Mouse (Mus musculus): ENCODE data around the gene Nudcd3. TPM values are rescaled to one million over a fixed set of nuclear protein-coding genes. Genes with fewer than 3 reads are reported as not detected.

Gene Nudcd3
- 10 to 100 TPM; 61.2 to 64.6 TPM for total RNA-seq (2021)

DNA sequence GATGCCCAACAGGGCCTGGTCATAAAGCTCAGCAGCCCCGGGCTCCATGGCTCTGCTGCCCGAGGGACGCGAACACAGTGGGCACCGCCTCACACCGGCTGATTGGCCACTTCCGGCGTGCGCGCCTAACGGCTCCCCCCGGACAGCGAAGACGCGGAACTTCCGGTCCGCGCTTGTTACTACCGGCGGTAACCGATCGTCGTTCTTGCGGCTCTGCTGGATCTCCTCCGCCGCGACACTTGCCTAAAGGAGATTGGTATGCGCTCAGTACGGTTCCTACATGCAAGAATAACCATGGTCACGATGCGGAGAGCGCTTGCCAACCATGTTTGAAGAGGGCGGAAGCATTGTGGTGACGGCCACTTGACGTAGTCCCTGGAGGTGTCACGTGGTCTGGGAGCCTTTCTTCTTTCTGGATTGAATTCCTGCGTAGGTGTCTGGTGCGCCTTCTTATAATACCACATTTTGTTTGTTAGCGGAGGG lies at the start of gene Nudcd3:
Nudcd3 (minus strand) TSS at position 329 of the 483 bp plus-strand sequence.
- intact Hi-C loops (cut with DNase I): loop anchor here (2.0 kb wide), 1 partner anchor 67 kb away; the partner anchor contains the start of gene Ddx56
- peak; percentile 85 to 93 for DNase-seq

DNA sequence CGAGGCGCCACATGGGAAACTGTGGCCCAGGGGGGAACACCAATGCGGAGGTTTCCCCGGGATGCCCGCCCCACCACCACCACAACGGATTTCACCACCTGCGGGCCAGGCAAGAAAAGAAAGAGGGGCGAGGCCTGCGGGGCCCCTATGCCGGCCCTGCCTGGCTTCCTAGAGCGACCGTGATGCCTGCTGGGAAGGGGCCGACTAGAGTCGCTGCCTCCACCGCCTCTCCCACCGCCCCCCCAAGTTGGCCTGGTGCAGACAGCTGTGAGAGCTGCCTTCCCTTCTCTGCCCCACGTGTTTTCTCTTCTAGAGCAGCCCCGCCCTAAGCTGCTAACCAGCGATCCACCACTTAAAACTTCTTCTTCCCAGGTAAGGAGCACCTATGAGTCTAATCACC lies 44.5 kb upstream of the Nudcd3 start:
- intact Hi-C loops (cut with DNase I): no loop called here
- no peak for DNase-seq

DNA sequence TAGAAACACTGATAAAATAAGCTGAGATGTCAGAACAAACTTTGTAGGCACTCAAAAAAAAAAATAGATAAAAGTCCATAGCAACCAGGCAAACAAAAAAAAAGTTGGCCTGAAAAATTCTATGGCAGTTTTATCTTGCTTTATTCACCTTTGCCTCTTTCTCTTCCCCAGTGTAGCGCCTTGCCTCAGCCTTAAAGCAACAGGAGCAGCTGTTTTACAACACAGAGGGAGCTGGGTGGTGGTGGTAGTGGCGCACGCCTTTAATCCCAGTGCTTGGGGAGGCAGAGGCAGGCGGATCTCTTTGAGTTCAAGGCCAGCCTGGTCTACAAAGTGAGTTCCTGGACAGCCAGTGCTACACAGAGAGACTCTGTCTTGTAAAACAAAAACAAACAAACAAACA lies 32.8 kb upstream of the Nudcd3 start:
- no peak for DNase-seq
- intact Hi-C loops (cut with DNase I): no loop called here

DNA sequence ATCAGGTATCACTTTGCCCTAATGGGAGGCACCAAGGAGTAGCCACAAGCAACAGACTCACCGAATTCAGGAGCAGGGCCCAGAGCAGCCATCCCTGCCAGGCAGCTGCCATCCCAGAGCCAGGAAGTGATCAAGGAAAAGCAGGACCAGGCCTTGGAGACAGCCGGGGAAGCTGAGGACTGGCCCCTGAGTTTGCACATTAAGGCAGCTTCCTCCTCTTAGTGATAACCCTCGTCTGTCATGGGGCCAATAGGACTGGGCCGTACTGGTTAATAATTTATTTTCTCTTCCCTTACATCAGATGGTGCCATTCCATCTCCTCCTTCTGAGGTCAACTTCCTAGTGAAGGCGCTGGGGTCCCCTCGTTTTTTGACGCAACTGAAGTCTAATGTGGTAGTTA lies 29.8 kb upstream of the Nudcd3 start, which contains the start of gene Npc1l1:
Npc1l1 (minus strand) TSS at position 132 of the 400 bp plus-strand sequence.
- intact Hi-C loops (cut with DNase I): no loop called here
- DNase-seq: no peak

DNA sequence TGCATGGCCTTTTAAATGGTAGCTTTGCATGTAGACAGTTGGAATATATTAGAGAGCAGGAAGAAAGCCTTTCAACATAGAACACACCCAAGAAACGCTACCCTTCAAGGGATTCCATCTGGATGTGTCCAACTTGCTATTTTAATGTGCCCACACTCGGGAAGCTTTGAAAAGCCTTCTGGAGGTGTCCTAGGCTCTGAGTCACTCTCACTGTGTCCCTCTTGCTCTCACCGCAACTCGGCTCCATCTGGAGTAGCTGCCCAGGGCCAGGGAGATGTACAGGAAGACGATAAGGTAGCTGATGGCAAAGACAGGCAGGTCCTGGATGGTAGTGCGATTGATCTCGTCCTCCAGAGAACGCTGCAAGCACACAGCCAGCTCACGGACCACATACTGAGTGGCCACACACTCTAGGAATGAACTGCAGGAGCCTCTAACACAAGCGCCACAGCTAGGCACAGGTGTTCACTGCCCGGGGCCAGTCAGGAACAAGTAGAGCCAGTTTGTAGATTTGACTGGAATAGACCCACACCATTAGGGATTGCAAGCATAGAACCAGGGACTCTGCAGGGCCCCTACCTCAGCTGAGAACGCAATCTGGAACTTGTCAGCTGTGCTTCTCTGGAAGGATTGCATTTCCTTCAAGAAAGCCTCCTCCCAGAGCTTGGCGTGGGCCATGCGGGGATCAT lies 24.5 kb upstream of the Nudcd3 start:
- intact Hi-C loops (cut with DNase I): no loop called here
- DNase-seq: no peak

DNA sequence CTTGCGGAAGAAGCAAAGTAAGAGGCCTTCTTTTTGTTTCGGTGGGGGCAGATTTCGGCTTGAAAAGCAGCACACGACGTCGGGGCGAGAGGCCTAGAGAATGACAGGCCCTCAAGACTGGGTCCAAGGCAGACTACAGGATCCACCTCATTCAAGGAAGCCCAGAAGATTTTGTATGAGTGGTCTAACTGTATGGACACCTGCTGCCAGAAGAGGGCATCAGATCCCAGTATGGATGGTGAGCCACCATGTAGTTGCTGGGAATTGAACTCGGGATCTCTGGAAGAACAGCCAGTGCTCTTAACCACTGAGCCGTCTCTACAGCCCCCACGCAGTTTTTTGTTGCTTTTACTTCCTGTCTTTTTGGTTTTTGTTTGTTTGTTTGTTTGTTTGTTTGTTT lies 22.0 kb upstream of the Nudcd3 start:
- no peak for DNase-seq
- intact Hi-C loops (cut with DNase I): no loop called here

DNA sequence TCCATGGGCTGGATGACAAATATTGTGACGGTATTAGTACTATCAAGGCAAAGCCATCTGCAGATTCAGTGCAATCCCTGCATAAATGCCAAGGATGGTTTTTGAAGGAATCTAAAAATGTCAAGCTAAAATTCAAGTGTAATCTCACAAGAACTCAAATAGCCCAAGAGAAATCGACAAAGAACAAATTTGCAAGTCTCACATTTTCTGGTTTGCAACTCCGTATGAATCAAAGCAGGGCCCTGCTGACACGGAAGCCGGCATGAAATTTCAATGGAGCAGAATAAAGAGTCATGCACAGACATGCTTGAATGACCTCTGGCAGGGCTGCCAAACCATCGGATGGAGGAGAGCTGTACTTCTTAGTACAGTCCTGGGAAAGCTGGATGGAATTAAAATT lies 19.8 kb upstream of the Nudcd3 start:
- DNase-seq: no peak
- intact Hi-C loops (cut with DNase I): no loop called here

DNA sequence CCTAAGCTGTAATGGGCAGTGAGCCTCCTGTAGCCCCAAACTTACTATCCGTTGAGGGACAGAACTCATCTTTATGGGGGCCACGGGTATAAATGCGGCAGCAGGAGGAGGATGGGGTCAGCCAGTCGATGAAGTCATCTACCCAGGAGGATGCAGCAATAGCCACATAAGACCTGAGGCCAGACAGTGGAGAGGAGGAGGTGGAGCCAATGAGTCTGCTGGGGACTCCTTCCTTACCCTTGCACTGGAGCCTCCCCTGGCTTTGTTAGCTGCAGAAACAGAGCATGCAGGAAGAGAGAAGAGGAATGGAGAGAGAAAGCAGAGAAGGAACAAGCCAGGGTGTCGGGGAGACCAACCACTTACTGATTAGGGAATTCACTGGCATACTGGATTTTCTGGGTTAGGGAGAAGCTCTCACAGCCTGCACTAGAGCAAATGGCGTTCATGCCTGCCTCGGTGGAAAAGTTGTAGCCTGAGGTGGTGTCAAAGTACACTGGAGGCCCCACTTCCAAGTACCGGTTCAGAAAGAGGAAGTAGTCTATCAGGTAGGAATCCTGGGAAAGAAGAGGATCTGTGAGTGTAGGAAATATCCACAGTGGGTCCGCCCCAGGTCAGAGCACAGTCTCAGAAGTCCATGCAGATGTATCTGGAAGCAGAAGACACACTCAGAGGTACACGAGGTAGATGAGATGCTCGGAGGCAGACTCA lies 18.1 kb upstream of the Nudcd3 start:
- intact Hi-C loops (cut with DNase I): no loop called here
- no peak for DNase-seq

DNA sequence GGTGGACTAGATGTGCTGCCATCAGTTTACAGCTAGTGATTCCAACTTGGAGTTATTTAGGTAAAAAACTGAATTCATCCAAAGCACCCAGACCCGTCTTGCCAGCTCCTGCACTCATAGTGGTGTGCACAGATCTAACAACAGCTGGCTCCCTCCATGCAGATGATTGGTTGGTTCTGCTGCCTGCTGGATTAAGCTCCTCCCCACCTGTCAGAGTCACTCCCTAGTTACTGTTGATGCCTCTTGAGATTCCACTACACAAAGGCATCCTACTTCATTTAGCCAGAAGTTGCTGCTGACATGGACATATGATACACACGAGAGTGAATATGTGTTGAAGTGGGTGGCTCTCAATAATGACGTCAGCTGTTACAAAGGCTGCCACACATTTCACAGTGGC lies 16.6 kb upstream of the Nudcd3 start:
- DNase-seq: no peak
- intact Hi-C loops (cut with DNase I): no loop called here

DNA sequence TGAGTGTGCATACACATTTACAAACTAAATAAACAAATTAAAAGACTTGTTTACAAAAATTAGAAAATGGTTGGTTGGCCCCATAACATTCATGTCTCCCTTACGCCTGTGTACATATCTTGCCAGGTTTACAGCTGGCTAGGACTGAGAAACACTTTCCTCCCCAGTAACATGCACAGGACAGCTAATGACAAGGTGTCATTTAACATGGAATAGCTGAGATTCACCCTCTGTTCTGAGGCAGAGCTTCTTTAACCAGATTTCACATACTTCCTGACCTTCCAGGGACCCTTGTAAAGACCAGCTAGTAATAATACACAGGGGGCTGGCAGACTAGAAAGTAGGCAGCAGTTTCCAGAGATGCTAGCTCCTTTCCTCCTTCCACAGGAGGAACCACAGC lies 7.9 kb upstream of the Nudcd3 start:
- intact Hi-C loops (cut with DNase I): no loop called here
- no peak for DNase-seq

DNA sequence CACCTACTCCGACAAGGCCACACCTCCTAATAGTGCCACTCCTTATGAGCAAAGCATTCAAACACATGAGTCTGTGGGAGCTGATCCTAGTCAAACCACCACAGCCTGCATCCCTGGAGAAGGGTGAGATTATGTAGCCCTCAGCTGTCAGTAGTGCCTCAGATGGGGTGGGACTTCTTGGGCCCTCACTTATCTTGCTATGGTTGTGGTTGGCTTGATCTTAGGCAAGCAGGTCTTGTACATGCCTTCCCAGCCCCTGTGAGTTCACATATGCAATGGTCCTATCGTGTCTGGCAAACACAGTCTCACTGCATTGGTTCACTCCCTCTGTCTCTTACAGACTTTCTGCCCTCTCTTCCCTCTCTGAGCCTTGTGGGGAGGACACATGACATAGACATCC lies 6.9 kb upstream of the Nudcd3 start:
- no peak for DNase-seq

DNA sequence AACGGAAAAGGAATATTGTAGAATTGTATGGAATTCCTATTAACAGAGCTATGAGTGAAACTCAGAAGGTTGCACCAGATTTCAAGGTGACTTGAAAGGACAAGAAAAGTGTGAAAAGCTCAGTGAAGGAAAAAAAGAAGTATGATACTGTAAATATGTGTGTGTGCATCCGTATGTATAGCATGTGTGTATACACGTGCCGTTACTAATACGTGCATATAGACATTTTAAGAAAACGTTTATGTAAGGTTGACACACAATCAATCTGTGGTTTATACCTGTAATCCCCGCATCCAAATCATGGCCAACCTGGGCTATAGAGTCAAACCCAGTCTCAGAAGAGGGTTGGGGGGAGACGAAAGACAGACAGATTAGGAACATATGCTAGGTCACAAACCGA lies 355 bp upstream of the Nudcd3 start:
- DNase-seq: no peak
- intact Hi-C loops (cut with DNase I): loop anchor here (2.0 kb wide), 1 partner anchor 66 kb away; the partner anchor contains the start of gene Ddx56

More for the DNA sequence above, 6.9 kb upstream of the Nudcd3 start:
- intact Hi-C loops (cut with DNase I): no loop called here

DNA sequence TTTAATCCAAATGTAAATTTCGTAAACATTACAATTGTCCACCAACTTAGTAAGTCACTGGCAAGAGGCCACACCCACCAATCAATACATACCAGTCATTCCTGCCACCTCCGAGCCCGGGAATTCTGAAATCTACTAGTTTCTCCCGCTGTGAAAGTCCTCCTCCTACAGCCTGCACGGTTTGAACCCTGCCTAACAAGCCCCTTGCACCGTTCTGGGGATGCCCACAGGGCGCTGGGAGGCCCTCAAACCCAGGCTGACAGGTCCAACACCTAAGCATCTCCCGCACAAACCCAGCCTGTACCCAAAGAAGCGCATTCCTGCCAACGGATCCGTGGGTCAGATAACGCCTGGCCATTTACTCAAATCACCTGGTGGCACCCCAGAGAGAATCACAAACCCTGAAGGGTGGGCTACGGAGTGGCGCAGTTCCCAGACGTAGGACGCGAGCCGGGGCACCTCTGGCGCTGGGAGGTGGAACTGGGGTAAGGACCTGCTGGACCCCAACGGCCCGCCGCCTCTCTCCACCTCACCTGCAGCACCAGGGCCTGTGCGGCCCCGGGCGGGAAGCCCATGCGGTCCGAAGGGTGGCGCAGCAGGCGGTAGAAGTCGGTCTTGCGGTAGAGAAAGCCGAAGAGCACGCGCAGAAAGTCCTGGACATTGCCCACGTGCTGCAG lies 667 bp downstream of the Nudcd3 start, which contains the start of gene A730071L15Rik:
A730071L15Rik (plus strand) TSS at position 620 of the 677 bp plus-strand sequence.
- intact Hi-C loops (cut with DNase I): loop anchor here (2.0 kb wide), 1 partner anchor 67 kb away; the partner anchor contains the start of gene Ddx56
- DNase-seq: peak in 1 of 2 experiments; percentile 15

DNA sequence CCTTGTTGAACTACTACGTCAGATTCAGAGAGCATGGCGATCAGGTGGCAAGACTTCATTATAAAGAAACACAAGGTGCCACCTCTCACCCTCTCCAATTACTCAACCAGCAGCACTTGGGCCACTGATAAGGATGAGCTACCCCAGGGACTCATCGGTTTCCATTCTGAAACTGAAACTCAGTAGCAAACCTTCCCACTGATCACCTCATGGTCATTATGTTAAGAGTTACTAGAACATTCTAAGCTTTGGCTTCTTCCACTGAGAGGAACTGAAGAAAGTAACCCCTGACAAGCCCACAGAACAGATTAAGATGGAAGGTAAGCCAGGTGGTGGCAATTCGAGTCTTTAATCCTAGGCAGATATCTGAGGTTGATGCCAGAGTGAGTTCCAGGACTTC lies 1.8 kb downstream of the Nudcd3 start:
- DNase-seq: no peak
- intact Hi-C loops (cut with DNase I): no loop called here

DNA sequence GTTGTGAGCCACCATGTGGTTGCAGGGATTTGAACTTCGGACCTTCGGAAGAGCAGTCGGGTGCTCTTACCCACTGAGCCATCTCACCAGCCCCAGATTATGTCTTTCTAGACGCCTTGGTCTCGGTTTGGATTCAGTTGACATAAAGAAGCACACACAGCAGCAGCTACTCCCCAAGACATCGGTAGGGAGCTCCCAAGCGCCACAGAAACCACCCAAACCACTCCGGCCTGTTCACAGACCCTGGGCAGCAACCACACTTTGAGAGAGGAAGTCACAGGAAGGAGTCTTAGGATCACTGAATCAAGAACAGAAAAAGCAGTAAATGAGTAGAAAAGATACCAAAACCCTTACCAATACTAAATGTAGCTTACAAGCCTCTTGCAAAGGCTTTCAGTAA lies 3.4 kb downstream of the Nudcd3 start:
- intact Hi-C loops (cut with DNase I): no loop called here
- DNase-seq: no peak

DNA sequence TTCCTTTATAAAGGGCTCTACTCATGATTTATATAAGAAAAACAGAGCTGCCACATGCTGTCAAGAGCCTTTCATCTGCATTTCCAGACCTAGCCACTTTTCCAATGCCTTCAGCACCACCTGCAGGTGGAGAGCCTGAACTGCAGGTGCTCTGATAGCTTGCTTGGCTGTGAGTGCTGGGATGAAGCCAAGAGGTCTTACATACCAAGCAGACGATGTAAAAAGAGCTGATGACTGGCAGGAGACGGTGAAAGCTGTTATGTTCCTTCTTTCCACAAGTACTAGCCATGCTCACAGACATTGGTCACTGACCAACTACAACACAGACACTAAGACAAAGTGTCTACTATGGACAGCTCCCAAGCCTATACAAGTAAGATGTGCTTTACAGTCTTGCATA lies 12.3 kb downstream of the Nudcd3 start:
- DNase-seq: peak; percentile 91
- intact Hi-C loops (cut with DNase I): loop anchor here (1.0 to 5.0 kb wide), 2 partner anchors 71 to 192 kb away; no protein-coding TSS in a partner anchor

DNA sequence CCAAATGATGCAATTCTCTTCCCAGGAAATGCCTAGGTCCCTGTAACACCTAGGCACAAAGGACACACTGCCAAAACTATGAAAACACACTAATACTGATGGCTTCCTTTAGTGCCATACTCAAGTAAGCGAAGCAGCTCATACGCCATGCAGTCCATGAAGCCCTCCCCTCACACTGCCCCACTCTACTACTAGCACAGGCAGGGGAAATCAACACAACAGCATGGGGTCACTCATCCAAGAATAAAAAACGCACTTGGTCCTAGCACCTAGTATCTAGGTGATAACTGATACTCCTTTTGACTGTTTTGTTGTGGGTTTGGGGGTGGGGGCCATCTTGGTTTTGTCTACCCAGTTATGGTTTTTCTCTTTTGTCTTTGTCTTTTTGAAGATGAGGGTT lies 12.8 kb downstream of the Nudcd3 start:
- intact Hi-C loops (cut with DNase I): loop anchor here (1.0 to 5.0 kb wide), 2 partner anchors 70 to 191 kb away; no protein-coding TSS in a partner anchor
- no peak for DNase-seq

DNA sequence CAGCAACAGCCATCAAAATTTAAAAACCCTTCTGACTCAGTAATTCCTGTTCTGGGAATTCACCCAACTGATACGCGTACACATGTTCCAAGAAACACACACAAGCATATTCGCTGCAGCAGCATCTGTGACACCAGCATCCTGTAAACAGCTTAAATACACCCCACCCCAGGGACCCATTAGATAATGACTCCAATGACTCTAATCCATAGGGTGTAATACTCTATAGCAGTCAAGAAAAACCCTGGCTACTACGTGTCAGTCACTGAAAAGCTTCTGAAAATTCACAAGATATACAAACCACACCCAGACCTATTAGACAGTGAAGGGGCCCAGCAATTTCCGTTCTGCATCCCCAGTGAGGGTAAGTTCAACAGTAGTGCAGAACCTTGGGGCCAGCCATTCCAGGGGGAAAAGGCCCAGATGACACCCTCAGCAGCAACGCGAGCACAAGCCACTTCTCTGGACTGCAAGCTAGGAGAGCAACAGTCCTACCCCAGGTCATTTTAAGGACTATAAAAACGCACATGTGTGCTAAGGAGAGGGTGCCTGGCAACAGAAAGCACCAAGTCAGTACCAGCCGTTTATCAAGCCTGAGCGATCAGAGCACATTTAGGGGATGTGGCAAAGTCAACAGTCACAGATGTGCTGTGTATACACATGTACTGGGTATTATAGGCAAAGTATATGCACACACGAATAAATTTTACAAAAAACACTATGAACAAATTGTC lies 15.8 kb downstream of the Nudcd3 start:
- intact Hi-C loops (cut with DNase I): no loop called here

DNA sequence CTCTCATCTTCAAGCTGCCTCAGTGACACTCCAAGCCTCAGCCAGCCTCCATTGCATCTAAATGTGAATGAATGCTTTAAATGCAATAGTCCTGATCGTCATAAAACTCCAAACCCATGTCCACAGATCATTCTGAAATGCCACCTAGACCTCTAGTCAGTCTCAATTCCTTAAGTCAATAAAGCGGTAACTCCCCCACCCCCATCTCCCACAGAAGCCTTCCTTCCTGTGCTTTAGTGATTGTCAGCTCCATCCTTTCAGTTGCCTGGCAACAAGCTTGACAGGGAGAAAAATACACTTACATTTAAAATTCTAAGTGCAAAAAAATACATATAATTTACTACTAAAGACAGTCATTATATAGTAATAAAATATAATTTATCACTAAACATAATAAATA lies 17.0 kb downstream of the Nudcd3 start:
- intact Hi-C loops (cut with DNase I): no loop called here
- DNase-seq: no peak

More for the DNA sequence above, 15.8 kb downstream of the Nudcd3 start:
- no peak for DNase-seq

DNA sequence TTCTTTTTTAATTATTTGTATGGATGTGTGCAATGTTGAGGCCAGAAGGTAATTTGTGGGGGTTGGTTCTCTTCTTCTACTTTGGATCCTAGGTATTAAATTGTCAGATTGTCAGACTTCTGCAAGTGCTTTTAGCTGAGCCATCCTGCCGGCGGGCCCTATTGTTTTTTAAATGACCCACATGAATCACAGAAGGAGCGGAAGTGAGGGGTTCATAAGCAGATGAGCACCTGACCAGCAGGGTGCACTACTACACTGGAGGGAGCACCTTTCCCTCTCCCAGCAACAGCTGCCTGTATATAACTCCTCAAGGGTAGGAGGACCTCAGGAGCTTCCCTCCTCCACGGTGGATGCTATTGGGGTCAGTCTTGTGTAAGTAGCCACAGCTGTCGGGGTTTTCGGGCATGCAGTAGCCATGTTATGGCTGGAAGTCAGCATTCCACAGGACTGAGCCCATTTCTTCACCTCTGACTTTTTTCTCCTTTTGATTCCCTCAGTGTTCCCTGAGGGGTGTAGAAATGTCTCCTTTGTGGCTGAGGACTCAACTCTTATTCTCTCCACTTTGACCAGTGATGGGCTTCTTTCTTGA lies 19.3 kb downstream of the Nudcd3 start:
- no peak for DNase-seq
- intact Hi-C loops (cut with DNase I): no loop called here

Data from heart, postnatal 36 days (tissue).